Mouse (Mus musculus): ENCODE data around the gene Klhl25. TPM values are rescaled to one million over a fixed set of nuclear protein-coding genes. Genes with fewer than 3 reads are reported as not detected.
"Not testable (repeated sequence)": the region's sequence is repeated elsewhere in the genome, so short reads cannot be mapped to it uniquely, and the experiment has no call there.

The Klhl25 gene
- polyA plus RNA-seq, 1 experiment from 2014 or later = 24.2 TPM

GRCm38 (mm10) chr7:75850396-75850795 lies 2.3 kb downstream of the Klhl25 start:
- not testable (repeated sequence) for H3K9me3 ChIP-seq; DNase-seq (ENCODE audit: low spot score); H3K4me3 ChIP-seq; H3K27me3 ChIP-seq (replicated peaks; ENCODE audit: low read depth, poor library complexity, severe bottlenecking); H3K27ac ChIP-seq (replicated peaks)
- WGBS = 94% methylated on average over 1 of the region's 3 CpGs
- Histone ChIP-seq H3K36me3 (replicated peaks) (peaks cover 24% of the 10 kb centered on the region), H3K4me1 (peaks cover 58% of the 10 kb centered on the region)

DNA sequence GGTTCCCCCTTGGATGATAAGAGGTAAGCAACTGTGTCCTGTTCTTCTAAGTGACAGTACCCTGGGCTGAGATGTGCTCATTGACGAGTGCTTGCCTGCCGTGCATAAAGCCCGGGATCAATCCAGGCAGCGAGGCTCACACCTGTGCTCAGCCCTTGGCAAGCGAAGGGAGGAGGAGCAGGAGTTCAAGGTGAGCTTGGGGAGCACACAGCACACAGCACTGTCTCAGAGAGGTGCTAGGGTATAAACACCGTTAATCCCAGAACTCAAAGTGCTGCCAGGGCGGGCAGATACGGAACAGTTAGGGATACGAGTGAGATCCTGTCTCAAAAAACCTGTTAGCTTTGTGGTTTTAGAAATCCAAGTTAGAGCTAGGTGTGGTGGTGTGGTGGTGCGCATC lies 3.2 kb downstream of the Klhl25 start:
- H3K9me3 ChIP-seq = no peaks in the 10 kb centered on the region
- WGBS = 87% methylated on average over 10 of the region's 10 CpGs
- peaks cover 25% of the 10 kb centered on the region for H3K36me3 ChIP-seq (replicated peaks)
- peaks cover 67% of the 10 kb centered on the region for H3K4me1 ChIP-seq
- DNase-seq (ENCODE audit: low spot score) = no peak
- H3K4me3 ChIP-seq = no peak overlapping the region
- no peak overlapping the region for H3K27ac ChIP-seq (replicated peaks)
- H3K27me3 ChIP-seq (replicated peaks; ENCODE audit: low read depth, poor library complexity, severe bottlenecking) = no peaks in the 10 kb centered on the region

DNA sequence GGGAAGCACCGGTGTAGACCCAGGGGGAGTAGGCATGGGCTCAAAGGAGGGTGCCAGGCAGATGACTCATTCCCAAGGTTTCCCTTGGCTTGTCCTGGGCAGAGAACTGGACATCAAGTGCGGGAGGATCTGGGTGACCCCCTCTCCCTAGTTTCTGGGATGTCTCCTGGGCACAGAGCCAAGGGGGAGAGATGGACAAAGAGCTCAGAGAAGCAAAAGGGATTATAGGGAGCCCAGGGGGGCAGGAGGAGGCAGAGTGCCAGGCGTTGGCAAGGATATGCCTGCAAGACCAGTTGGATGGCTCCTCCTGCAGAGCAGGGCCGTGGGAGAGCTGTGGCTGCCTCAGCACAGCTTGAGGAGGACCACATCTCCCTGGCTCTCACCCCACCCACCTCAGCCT lies 4.3 kb downstream of the Klhl25 start:
- Histone ChIP-seq H3K4me1 (peaks cover 66% of the 10 kb centered on the region), H3K4me3 (no peak overlapping the region), H3K27ac (replicated peaks) (peak overlapping the region; percentile 51; the same call in 1 of the 2 replicates), H3K27me3 (replicated peaks; ENCODE audit: low read depth, poor library complexity, severe bottlenecking) (no peaks in the 10 kb centered on the region), H3K9me3 (no peaks in the 10 kb centered on the region), H3K36me3 (replicated peaks) (peaks cover 35% of the 10 kb centered on the region)
- no peak for DNase-seq (ENCODE audit: low spot score)
- WGBS = 68% methylated on average over 4 of the region's 4 CpGs

DNA sequence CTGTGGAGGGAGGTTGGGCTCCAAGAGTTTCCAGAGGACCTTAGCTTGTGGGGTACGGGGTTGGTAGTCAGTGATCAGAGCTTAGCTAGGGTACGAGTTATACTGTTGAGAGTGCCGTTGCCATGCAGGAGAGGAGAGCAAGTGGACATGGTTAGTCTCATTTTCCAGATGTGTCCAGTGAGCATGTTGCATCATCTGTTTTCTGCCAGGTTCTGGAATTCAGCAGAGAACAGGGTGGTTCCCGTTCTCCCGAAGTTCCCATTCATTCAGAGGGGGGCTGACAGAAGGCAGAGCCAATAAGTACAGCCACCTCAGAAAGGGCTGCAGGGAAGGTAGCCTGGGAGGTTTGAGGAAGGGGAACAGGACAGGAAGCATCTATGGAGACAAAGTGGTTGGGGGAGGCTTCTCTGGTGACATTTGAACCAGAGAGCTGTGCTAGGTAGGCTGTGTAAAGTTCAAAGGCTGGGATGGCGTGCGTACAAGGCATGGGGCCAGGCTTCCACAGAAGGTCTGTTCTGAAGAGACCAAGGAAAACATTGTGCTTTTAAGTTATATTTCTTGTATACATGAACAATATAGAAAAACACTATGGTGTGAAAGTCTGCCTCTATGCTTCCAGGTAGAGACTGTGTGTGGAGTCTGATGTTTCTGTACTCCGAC lies 5.2 kb downstream of the Klhl25 start:
- no peak overlapping the region for H3K27ac ChIP-seq (replicated peaks)
- peaks cover 64% of the 10 kb centered on the region for H3K4me1 ChIP-seq
- H3K36me3 ChIP-seq (replicated peaks) = peaks cover 39% of the 10 kb centered on the region

GRCm38 (mm10) chr7:75854231-75854925 lies 6.3 kb downstream of the Klhl25 start:
- Histone ChIP-seq H3K36me3 (replicated peaks) (peaks cover 44% of the 10 kb centered on the region), H3K9me3 (no peaks in the 10 kb centered on the region), H3K4me1 (peaks cover 58% of the 10 kb centered on the region), H3K27me3 (replicated peaks; ENCODE audit: low read depth, poor library complexity, severe bottlenecking) (no peaks in the 10 kb centered on the region), H3K4me3 (no peak overlapping the region), H3K27ac (replicated peaks) (peak overlapping the region; percentile 45)
- no peak for DNase-seq (ENCODE audit: low spot score)
- WGBS = 38% methylated on average over 6 of the region's 6 CpGs

More for the DNA sequence above, 5.2 kb downstream of the Klhl25 start:
- Histone ChIP-seq H3K9me3 (no peaks in the 10 kb centered on the region), H3K4me3 (no peak overlapping the region), H3K27me3 (replicated peaks; ENCODE audit: low read depth, poor library complexity, severe bottlenecking) (no peaks in the 10 kb centered on the region)
- no peak for DNase-seq (ENCODE audit: low spot score)
- WGBS = 79% methylated on average over 8 of the region's 8 CpGs

GRCm38 (mm10) chr7:75855028-75855427 lies 6.9 kb downstream of the Klhl25 start:
- H3K27ac ChIP-seq (replicated peaks) = peak overlapping the region; percentile 45
- H3K4me1 ChIP-seq = peaks cover 52% of the 10 kb centered on the region
- no peaks in the 10 kb centered on the region for H3K27me3 ChIP-seq (replicated peaks; ENCODE audit: low read depth, poor library complexity, severe bottlenecking)
- no peak overlapping the region for H3K4me3 ChIP-seq
- H3K36me3 ChIP-seq (replicated peaks) = peaks cover 50% of the 10 kb centered on the region
- no peaks in the 10 kb centered on the region for H3K9me3 ChIP-seq
- no peak for DNase-seq (ENCODE audit: low spot score)
- WGBS = 70% methylated on average over 6 of the region's 6 CpGs

DNA sequence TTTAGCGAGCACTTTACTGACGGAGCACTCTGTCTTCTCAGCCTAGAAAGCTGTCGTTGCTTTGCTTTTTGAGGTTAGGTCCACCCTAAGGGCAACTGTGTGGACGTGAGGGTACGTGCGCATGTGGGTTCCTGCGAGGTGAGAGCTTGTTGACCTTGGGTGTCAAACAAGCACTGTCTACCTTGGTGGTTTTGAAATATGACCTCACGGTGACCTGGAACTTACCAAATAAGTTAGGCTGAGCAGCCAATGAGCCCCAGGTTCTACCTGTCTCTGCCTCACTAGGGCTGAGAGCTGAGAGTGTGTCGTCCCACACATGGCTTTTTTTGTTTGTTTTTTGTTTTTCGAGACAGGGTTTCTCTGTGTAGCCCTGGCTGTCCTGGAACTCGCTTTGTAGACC lies 8.1 kb downstream of the Klhl25 start:
- Histone ChIP-seq H3K4me1 (peaks cover 51% of the 10 kb centered on the region), H3K4me3 (no peak overlapping the region), H3K36me3 (replicated peaks) (peaks cover 47% of the 10 kb centered on the region), H3K9me3 (no peaks in the 10 kb centered on the region), H3K27me3 (replicated peaks; ENCODE audit: low read depth, poor library complexity, severe bottlenecking) (no peaks in the 10 kb centered on the region), H3K27ac (replicated peaks) (no peak overlapping the region)
- 75% methylated on average over 11 of the region's 11 CpGs for WGBS
- no peak for DNase-seq (ENCODE audit: low spot score)

- WGBS = 90% methylated on average over 9 of the region's 9 CpGs
- no peak overlapping the region; the same call in 1 of the 2 replicates for H3K27ac ChIP-seq (replicated peaks)
- no peak for DNase-seq (ENCODE audit: low spot score)
- H3K36me3 ChIP-seq (replicated peaks) = peaks cover 51% of the 10 kb centered on the region
- peaks cover 5% of the 10 kb centered on the region; the same call in 1 of the 2 replicates for H3K9me3 ChIP-seq
- H3K27me3 ChIP-seq (replicated peaks; ENCODE audit: low read depth, poor library complexity, severe bottlenecking) = no peaks in the 10 kb centered on the region
- no peak overlapping the region for H3K4me3 ChIP-seq
- peaks cover 16% of the 10 kb centered on the region for H3K4me1 ChIP-seq
These were observed 11.7 kb downstream of the Klhl25 start for GRCm38 (mm10) chr7:75859771-75860196.

- H3K4me1 ChIP-seq; H3K27ac ChIP-seq (replicated peaks); H3K27me3 ChIP-seq (replicated peaks; ENCODE audit: low read depth, poor library complexity, severe bottlenecking); DNase-seq (ENCODE audit: low spot score); H3K9me3 ChIP-seq; H3K4me3 ChIP-seq: not testable (repeated sequence)
- 95% methylated on average over 7 of the region's 7 CpGs for WGBS
- peaks cover 66% of the 10 kb centered on the region for H3K36me3 ChIP-seq (replicated peaks)
These were observed 13.7 kb downstream of the Klhl25 start for GRCm38 (mm10) chr7:75861638-75862426.

DNA sequence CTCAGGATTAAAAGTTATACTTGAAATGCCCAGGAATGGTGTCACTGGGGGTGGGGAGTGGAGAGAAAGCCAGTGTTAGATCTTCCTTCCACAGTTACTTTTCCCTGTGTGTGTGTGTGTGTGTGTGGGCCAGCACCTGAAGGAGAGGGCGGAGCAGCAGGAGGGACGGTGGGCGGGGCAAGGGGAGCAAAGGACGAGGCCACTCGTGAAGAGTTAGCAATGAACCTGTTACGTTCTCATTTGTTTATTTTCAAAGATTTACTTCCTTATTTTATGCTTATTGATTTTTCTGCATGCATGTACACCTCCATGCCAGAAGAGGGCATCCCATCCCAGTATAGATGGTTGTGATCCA lies 14.3 kb downstream of the Klhl25 start:
- H3K27me3 ChIP-seq (replicated peaks; ENCODE audit: low read depth, poor library complexity, severe bottlenecking); H3K4me3 ChIP-seq; DNase-seq (ENCODE audit: low spot score); H3K4me1 ChIP-seq; H3K27ac ChIP-seq (replicated peaks); H3K9me3 ChIP-seq: not testable (repeated sequence)
- H3K36me3 ChIP-seq (replicated peaks) = peaks cover 67% of the 10 kb centered on the region
- WGBS = 92% methylated on average over 6 of the region's 6 CpGs

DNA sequence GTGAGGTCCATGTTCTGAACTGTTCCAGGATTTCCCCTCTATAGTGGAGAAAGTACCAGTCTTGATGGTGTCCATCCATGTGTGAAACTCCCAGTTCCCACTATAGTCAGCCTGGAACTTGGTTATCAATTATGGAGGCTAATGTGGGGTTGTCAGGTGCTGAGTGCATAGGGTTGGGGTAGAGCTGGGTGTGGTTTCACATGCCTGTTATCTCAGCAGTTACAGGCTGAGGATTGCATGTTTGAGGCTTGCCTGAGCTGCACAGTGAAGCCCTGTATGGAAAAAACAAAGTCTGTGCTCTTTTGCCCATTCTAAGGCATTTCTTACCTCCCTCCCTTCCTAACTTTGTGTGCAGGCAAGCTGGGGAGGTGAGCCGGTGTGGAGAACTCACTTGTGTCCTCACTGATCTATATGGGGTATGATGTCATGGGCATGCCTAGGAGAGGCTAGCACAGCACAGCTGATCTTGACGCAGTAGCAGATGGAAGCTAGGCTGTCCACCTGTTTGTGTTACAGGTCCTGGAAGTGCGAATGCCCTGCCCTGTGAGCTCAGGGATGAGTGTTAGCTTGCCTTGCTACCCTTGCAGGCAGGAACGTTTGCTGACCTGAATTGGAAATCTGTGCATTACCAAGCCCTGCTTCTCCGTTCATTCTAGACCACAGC lies 15.3 kb downstream of the Klhl25 start:
- 94% methylated on average over 5 of the region's 5 CpGs for WGBS
- peaks cover 73% of the 10 kb centered on the region for H3K36me3 ChIP-seq (replicated peaks)
- H3K4me1 ChIP-seq; DNase-seq (ENCODE audit: low spot score); H3K27me3 ChIP-seq (replicated peaks; ENCODE audit: low read depth, poor library complexity, severe bottlenecking); H3K27ac ChIP-seq (replicated peaks); H3K9me3 ChIP-seq; H3K4me3 ChIP-seq: not testable (repeated sequence)

- peaks cover 5% of the 10 kb centered on the region; the same call in 1 of the 2 replicates for H3K9me3 ChIP-seq
- 96% methylated on average over 6 of the region's 6 CpGs for WGBS
- H3K27me3 ChIP-seq (replicated peaks; ENCODE audit: low read depth, poor library complexity, severe bottlenecking) = no peaks in the 10 kb centered on the region
- no peak overlapping the region for H3K4me3 ChIP-seq
- H3K27ac ChIP-seq (replicated peaks) = no peak overlapping the region
- no peaks in the 10 kb centered on the region for H3K4me1 ChIP-seq
- no peak for DNase-seq (ENCODE audit: low spot score)
- peaks cover 76% of the 10 kb centered on the region for H3K36me3 ChIP-seq (replicated peaks)
These were observed 16.9 kb downstream of the Klhl25 start for GRCm38 (mm10) chr7:75865026-75865425.

All from embryonic facial prominence, embryonic 10.5 days (tissue).